Mouse (Mus musculus) cerebellum, adult 11-12 months (tissue): ENCODE data around the gene Pak1ip1.

Experiments used
- DNase-seq: peaks from one replicate; pipeline ENCODE4 v3.0.0; 2022

Pak1ip1 gene

GRCm38 (mm10) chr13:41008271-41008670, 7.4 kb downstream of the Pak1ip1 start:
- no peak for DNase-seq

- no peak for DNase-seq
Observed at GRCm38 (mm10) chr13:41008946-41009345, 8.1 kb downstream of the Pak1ip1 start.

GRCm38 (mm10) chr13:41015829-41016634, 15.2 kb downstream of the Pak1ip1 start, which contains the start of gene Tmem14c:
Gene Tmem14c, plus strand, starts transcription at chr13:41016292.
- peak; percentile 93 for DNase-seq

- peak; percentile 18 for DNase-seq
Observed at GRCm38 (mm10) chr13:41016797-41017405, 16.1 kb downstream of the Pak1ip1 start.

GRCm38 (mm10) chr13:41017832-41018231, 17.0 kb downstream of the Pak1ip1 start:
- no peak for DNase-seq

GRCm38 (mm10) chr13:41018236-41018635, 17.4 kb downstream of the Pak1ip1 start:
- no peak for DNase-seq

GRCm38 (mm10) chr13:41018756-41019591, 18.2 kb downstream of the Pak1ip1 start:
- DNase-seq = no peak

- no peak for DNase-seq
Observed at GRCm38 (mm10) chr13:41020494-41020893, 19.7 kb downstream of the Pak1ip1 start.

DNA sequence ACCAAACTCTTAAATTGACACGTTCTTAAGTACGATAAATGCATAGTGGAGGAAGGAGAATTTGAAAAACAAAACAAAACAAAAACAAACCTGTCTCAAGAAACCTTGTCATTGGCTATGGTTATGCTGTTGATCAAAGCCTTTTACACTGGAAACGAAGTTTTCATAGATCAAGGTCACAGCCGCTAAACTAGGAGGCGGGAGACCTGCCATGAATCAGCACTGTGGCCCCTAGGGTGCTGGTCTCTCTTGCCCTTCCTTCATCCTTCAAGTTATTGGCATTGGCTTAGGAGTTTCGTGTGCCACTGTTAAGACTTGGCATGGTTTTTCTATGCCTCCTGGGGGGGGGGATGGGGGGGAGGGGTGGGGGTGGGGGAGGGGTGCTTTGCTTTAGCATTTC, 20.8 kb downstream of the Pak1ip1 start:
- no peak for DNase-seq

DNA sequence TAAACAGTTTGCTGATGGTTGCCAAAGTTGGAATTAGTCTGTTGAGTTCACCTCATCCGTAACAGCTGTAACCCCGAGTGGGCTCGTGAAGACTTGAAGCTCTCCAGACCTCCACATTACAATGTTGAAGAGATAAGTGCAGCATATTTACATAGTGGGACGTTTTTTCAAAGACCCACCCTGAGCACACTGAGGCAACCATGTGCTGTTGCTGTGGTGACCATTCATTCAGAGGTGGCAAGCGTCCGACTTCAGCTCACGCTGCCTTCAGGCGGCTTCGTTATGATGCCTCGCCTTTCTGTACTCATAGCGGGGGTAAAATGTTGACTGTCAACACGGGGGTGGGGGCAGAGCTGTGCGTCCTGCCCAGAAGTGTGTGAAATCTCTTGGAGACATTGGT, 21.3 kb downstream of the Pak1ip1 start:
- no peak for DNase-seq

DNA sequence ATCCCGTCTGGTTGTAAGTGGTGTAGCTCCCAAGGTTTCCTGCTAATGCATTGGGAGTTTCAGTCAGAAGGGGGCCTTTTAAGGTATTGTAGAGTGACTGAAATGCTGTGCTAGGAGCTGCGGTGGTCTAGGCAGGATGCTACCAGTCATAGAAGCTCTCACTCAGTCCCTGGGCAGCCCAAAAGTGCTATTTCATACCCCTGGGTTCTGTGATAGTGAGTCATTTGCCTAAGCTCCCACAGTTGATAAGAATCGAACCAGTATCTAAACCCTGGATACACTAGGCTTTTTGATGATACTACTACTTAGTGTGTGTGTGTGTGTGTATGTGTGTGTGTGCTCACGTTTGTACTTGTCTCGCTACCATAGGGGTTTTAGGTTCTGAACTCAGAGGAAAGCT, 29.3 kb downstream of the Pak1ip1 start:
- no peak for DNase-seq

- DNase-seq = no peak
Observed at GRCm38 (mm10) chr13:41042511-41042910, 41.7 kb downstream of the Pak1ip1 start.

- no peak for DNase-seq
Observed at GRCm38 (mm10) chr13:41045901-41046300, 45.1 kb downstream of the Pak1ip1 start.

- DNase-seq = no peak
Observed at GRCm38 (mm10) chr13:41047280-41047679, 46.5 kb downstream of the Pak1ip1 start.

GRCm38 (mm10) chr13:41051965-41052364, 51.1 kb downstream of the Pak1ip1 start:
- no peak for DNase-seq
